Mouse (Mus musculus): Measurements from ENCODE around the gene Pcif1. TPM values are rescaled to one million over a fixed set of nuclear protein-coding genes. Genes with fewer than 3 reads are reported as not detected.

Pcif1 gene
- polyA plus RNA-seq, 1 experiment from 2014 or later: 75.3 TPM

DNA sequence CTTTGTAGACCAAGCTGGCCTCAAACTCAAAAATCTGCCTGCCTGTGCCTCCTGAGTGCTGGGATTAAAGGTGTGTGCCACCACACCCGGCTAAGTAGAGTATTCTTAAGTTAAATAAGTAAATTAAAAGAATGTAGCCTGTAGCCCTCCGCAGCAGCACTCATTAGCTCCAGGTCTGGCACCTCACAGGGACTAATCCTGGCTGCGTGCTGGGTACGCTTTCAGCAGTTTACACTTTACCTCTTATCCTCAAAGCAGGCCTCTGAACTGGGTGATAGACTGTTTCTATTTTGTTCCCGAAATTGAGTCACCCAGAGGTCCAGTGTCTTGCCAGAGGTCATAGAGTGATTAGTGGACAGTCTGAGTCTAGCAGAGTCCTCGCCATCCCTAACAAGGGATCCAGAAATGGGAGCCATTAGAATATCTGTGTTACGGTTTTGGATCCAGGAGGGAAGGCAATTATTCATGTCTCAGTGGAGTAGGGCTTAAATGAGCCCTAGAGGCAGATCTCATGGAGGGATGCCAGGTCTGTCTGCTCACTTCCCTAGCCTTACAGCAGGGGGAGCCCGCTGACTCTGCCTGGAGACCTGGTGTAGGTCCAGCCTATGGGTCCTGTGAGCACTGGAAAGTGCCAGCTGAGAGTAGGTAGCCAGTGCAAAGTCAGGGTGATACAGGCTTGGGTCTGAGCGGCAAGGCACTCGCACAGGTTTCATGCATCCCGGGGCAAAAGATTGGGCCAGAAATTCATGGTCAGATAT, 45.2 kb downstream of the Pcif1 start:
- H3K9ac ChIP-seq (ENCODE audit: low read length): no peak overlapping the region
- no peaks in the 10 kb centered on the region for H3K9me3 ChIP-seq (ENCODE audit: control insufficient read depth, low read length)
- H3K4me1 ChIP-seq (replicated peaks; ENCODE audit: control insufficient read depth, insufficient read depth, low read length): no peaks in the 10 kb centered on the region
- H3K27me3 ChIP-seq (ENCODE audit: control insufficient read depth, insufficient read depth, low read depth, low read length): no peaks in the 10 kb centered on the region
- H3K4me2 ChIP-seq (ENCODE audit: low read depth, low read length): no peak overlapping the region
- no peak overlapping the region for H3K27ac ChIP-seq (ENCODE audit: low read length)
- ATAC-seq (ENCODE audit: low read depth): peak; percentile 71
- H3K4me3 ChIP-seq (ENCODE audit: low read length): no peak overlapping the region
- H3K36me3 ChIP-seq (ENCODE audit: control insufficient read depth, insufficient read depth, low read length): 0 out of 2 replicates have a peak, but pooled peaks cover 2% of the 10 kb centered on the region
- WGBS: 29% methylated on average over 11 of the region's 11 CpGs

DNA sequence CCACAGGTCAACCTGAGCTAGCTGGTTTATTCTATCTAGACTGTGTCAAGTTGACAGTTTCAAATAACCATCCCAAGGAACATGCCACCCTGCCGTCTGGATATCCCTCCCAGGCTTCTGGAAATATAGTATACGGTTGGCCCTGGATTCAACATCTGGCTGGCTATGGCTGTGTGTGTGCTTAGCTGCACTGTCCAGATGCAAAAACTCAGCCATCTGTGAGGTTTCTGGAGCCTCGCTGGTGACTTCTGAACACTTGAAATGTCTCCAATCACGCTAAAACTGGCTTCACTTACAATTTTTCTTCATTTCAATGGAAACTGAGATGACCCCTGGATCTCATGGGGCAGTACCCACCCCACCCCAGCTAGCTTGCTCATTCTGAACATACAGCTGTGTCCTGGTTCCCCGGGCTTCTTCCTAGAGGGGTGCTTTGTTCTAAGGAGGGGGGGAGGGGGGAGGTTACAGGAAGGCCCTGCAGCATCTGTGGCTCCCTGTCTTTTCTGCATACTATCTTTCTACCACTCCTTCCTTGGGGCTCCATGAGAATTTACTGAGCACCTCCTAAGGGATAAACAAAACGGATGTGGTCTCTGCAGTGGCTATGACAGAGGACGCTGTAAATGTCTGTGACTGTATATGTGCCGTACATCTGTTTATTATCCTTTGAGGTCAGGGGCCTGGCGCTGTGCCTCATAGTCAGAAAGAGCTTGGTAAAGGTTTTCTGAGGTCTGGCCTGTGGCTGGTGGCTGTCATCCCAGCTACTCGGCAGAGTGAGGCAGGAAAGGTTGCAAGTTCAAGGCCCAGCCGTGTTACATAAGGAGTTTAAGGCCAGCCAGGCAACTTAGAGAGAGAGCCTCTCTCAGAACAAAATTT, 51.8 kb downstream of the Pcif1 start:
- peak; percentile 39 for ATAC-seq (ENCODE audit: low read depth)
- peaks cover 5% of the 10 kb centered on the region; the same call in 1 of the 2 replicates for H3K4me1 ChIP-seq (replicated peaks; ENCODE audit: control insufficient read depth, insufficient read depth, low read length)
- no peak overlapping the region for H3K27ac ChIP-seq (ENCODE audit: low read length)
- no peak overlapping the region for H3K4me3 ChIP-seq (ENCODE audit: low read length)
- no peaks in the 10 kb centered on the region for H3K36me3 ChIP-seq (ENCODE audit: control insufficient read depth, insufficient read depth, low read length)
- no peaks in the 10 kb centered on the region for H3K9me3 ChIP-seq (ENCODE audit: control insufficient read depth, low read length)
- peaks cover 11% of the 10 kb centered on the region; the same call in 1 of the 2 replicates for H3K27me3 ChIP-seq (ENCODE audit: control insufficient read depth, insufficient read depth, low read depth, low read length)
- no peak overlapping the region for H3K9ac ChIP-seq (ENCODE audit: low read length)
- H3K4me2 ChIP-seq (ENCODE audit: low read depth, low read length): no peak overlapping the region
- 35% methylated on average over 11 of the region's 11 CpGs for WGBS

DNA sequence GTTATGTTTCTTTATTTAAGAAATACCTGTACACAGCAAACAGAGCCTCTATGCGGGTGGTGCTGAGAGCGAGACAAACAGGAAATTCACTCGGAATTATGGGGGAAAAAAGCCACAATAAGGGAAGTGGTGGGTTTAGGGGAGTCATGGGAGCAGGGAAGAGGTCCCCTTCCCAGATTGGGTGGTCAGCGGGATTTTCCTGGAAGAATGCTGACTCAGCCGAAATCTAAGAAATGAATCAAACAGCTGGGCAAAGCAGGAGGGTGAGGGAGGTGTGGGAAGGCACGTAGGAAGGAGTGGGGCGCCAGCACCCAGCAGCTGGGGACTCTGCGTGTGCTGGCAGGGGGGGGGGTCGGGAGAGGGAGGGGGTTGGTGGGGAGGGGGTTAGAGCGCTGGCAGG, 54.4 kb downstream of the Pcif1 start:
- no peak for ATAC-seq (ENCODE audit: low read depth)
- H3K9me3 ChIP-seq (ENCODE audit: control insufficient read depth, low read length): no peaks in the 10 kb centered on the region
- H3K9ac ChIP-seq (ENCODE audit: low read length): no peak overlapping the region
- 29% methylated on average over 8 of the region's 10 CpGs for WGBS
- no peak overlapping the region for H3K4me2 ChIP-seq (ENCODE audit: low read depth, low read length)
- peaks cover 21% of the 10 kb centered on the region for H3K27me3 ChIP-seq (ENCODE audit: control insufficient read depth, insufficient read depth, low read depth, low read length)
- no peaks in the 10 kb centered on the region for H3K36me3 ChIP-seq (ENCODE audit: control insufficient read depth, insufficient read depth, low read length)
- no peak overlapping the region for H3K27ac ChIP-seq (ENCODE audit: low read length)
- no peak overlapping the region for H3K4me3 ChIP-seq (ENCODE audit: low read length)
- H3K4me1 ChIP-seq (replicated peaks; ENCODE audit: control insufficient read depth, insufficient read depth, low read length): peaks cover 7% of the 10 kb centered on the region

DNA sequence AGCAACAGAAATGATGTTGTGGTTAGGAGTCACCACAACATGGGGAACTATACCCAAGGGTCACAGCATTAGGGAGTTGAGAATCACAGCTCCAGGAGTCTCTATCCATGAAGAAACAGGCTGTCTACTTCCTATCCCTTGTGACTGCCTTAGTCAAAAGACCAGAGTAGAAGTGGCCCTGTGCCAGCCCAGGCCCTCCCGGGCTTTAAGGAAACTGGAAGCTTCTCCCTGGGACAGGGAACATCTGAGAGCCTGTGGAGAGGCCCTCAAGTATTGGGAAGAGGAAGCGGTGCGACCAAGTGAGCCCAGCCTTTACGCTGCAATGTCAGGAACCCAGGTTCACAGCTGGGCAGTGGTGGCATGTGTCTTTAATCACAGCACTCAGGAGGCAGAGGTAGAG, 56.9 kb downstream of the Pcif1 start:
- H3K27me3 ChIP-seq (ENCODE audit: control insufficient read depth, insufficient read depth, low read depth, low read length): peaks cover 35% of the 10 kb centered on the region
- peaks cover 13% of the 10 kb centered on the region for H3K4me1 ChIP-seq (replicated peaks; ENCODE audit: control insufficient read depth, insufficient read depth, low read length)
- no peak overlapping the region for H3K4me3 ChIP-seq (ENCODE audit: low read length)
- H3K4me2 ChIP-seq (ENCODE audit: low read depth, low read length): no peak overlapping the region
- no peak for ATAC-seq (ENCODE audit: low read depth)
- 53% methylated on average over 4 of the region's 4 CpGs for WGBS
- no peaks in the 10 kb centered on the region for H3K9me3 ChIP-seq (ENCODE audit: control insufficient read depth, low read length)
- H3K36me3 ChIP-seq (ENCODE audit: control insufficient read depth, insufficient read depth, low read length): no peaks in the 10 kb centered on the region
- H3K9ac ChIP-seq (ENCODE audit: low read length): no peak overlapping the region
- no peak overlapping the region for H3K27ac ChIP-seq (ENCODE audit: low read length)

DNA sequence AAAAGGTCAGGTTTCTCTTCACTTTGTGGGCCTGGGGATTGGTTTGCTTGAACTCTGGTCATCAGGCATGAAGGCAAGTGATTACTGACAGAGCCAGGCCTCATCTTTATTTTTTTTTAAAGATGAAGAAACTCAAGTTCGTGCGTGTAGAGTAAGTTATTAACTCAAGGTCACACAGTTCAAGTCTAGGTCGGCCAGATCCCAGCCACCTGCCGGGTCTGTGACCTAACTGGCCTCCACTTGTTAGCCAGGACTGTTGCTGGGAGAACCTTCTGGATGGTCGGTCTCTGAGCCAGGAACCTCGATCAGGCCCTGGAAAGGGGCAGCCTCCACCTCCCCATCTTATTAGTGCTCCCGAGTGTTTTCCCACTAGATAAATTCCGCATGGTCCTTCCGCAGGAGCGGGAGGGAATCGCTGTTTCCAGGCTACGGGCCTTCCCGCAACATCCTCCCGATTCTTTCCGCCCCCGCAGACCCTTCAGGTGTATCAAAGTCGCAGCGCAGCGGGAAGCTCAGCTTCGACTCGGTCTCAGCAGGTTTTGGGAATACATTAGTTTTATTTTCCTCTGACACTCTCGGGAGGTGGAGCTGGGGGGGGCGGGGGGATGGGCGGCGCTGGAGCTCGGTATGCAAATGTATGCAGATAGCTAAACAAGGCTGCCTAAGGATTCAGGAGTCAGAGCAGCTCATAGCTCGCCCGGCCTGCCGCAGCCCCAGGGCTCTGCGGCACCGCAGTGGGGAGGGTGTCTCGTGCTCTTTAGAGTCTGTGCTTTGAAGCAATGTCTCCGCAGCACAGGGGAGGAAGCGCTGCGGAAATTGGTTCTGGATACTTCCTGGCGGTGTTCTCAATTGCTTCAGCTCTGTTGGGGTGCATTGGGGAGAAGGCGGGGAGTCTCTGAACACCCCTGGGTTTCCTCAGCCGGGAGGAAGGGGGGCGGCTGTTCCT, 59.3 kb downstream of the Pcif1 start:
- H3K9me3 ChIP-seq (ENCODE audit: control insufficient read depth, low read length): no peaks in the 10 kb centered on the region
- no peak overlapping the region for H3K27ac ChIP-seq (ENCODE audit: low read length)
- peak overlapping the region; percentile 59 for H3K4me2 ChIP-seq (ENCODE audit: low read depth, low read length)
- H3K4me1 ChIP-seq (replicated peaks; ENCODE audit: control insufficient read depth, insufficient read depth, low read length): peaks cover 8% of the 10 kb centered on the region
- no peaks in the 10 kb centered on the region for H3K36me3 ChIP-seq (ENCODE audit: control insufficient read depth, insufficient read depth, low read length)
- WGBS: 3% methylated on average over 39 of the region's 39 CpGs
- H3K27me3 ChIP-seq (ENCODE audit: control insufficient read depth, insufficient read depth, low read depth, low read length): peaks cover 35% of the 10 kb centered on the region
- peak overlapping the region; percentile 37 for H3K4me3 ChIP-seq (ENCODE audit: low read length)
- peak; percentile 72; the same call in 1 of the 2 replicates for ATAC-seq (ENCODE audit: low read depth)
- peak overlapping the region; percentile 9; the same call in 1 of the 2 replicates for H3K9ac ChIP-seq (ENCODE audit: low read length)

DNA sequence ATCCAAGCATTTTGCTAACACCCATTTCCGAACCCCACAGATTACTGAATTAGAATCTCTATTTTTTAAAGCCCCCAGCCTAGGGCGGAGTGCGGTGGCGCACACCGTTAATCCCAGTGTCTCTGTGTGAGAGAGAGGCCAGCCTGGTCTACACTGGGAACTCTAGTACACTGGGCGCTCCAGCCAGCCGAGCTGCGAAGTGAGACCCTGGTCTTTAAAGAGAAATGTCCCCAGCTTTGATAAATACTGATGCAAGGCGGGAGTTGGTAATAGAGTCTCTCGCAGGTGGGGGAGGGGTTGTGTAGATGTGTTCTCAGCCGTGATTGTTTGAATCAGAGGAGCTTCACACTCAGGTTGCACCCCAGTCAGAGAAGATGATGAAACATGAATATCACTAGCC, 60.0 kb downstream of the Pcif1 start:
- WGBS: 5% methylated on average over 11 of the region's 11 CpGs
- Histone ChIP-seq H3K4me1 (replicated peaks; ENCODE audit: control insufficient read depth, insufficient read depth, low read length) (peaks cover 8% of the 10 kb centered on the region), H3K9ac (ENCODE audit: low read length) (0 out of 2 replicates have a peak overlapping the region, but pooled peaks have one; percentile 9), H3K36me3 (ENCODE audit: control insufficient read depth, insufficient read depth, low read length) (no peaks in the 10 kb centered on the region), H3K9me3 (ENCODE audit: control insufficient read depth, low read length) (no peaks in the 10 kb centered on the region), H3K4me3 (ENCODE audit: low read length) (peak overlapping the region; percentile 37), H3K4me2 (ENCODE audit: low read depth, low read length) (peak overlapping the region; percentile 59), H3K27ac (ENCODE audit: low read length) (no peak overlapping the region), H3K27me3 (ENCODE audit: control insufficient read depth, insufficient read depth, low read depth, low read length) (peaks cover 35% of the 10 kb centered on the region)
- no peak for ATAC-seq (ENCODE audit: low read depth)

DNA sequence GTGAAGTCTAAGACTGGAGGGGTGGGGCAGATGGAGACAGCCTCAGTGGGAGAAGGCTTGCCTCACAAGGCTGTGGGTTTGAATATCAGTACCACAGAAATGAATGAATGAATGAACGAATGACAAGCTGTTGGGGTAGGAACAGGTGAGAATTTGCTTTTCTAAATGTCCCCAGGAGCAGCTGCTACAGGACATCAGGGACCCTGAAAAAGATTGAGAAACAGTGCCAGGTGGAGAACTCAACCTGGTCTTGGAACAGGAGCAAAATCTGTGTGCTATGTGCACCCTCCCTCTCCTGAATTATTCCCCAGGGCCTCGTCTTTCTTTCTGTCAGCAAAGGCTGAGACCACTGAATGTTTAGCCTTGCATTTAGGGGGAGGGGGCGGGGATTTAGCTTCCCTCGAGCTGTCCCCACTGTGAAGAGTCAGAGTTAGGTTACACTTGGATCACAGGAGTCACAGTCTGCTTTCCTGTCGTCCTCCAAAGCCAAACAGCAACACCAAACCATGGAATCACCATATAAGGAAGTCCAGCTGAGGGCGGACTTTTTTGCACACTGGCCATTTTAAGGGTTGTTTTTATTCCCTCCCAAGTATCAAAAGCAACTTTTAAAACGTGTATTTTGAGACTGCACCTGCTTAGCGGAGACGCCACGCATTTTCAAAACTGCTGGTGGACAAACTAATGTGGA, 61.2 kb downstream of the Pcif1 start, which contains the start of gene Mmp9:
Gene Mmp9 (plus strand): TSS at position 641 of the 691 bp plus-strand sequence.
- H3K36me3 ChIP-seq (ENCODE audit: control insufficient read depth, insufficient read depth, low read length): no peaks in the 10 kb centered on the region
- no peak within 1 kb of the TSS for H3K27ac ChIP-seq (ENCODE audit: low read length)
- H3K9ac ChIP-seq (ENCODE audit: low read length): no peak within 1 kb of the TSS
- peaks cover 8% of the 10 kb centered on the region for H3K4me1 ChIP-seq (replicated peaks; ENCODE audit: control insufficient read depth, insufficient read depth, low read length)
- H3K27me3 ChIP-seq (ENCODE audit: control insufficient read depth, insufficient read depth, low read depth, low read length): peaks cover 29% of the 10 kb centered on the region
- H3K9me3 ChIP-seq (ENCODE audit: control insufficient read depth, low read length): no peaks in the 10 kb centered on the region
- no peak for ATAC-seq (ENCODE audit: low read depth)
- H3K4me3 ChIP-seq (ENCODE audit: low read length): no peak within 1 kb of the TSS
- WGBS: 24% methylated on average over 10 of the region's 10 CpGs
- H3K4me2 ChIP-seq (ENCODE audit: low read depth, low read length): no peak within 1 kb of the TSS

DNA sequence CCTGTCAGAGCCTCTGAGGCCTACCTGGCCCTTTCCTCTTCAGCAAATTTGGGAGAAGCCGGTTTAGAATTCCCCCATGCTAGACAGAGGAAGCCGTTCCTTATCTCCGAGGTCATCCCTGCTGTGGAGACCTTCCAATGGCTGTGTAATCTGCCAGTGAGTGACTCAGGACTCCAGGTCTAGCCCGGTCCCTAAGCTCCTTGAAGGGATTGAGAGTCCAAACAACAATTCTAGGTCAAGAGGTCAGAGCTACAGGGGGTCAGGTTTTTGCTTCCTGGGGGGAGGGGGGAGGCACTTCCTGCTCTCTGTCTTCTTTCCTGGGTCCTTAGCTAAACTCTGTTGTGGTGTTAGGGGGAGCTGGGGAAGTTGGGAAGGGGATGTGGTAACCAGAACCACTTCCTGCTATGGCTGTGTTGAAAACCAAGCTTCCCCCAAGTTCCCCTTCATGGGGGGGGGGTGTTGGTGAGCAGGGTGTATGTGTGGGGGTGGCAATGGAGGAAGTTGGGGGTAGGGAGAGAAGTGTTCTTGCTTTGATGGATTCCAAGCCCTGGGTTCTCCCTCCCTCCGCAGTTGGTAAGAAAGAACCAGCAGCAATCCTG, 63.7 kb downstream of the Pcif1 start:
- Histone ChIP-seq H3K27me3 (ENCODE audit: control insufficient read depth, insufficient read depth, low read depth, low read length) (peaks cover 29% of the 10 kb centered on the region), H3K4me2 (ENCODE audit: low read depth, low read length) (no peak overlapping the region), H3K27ac (ENCODE audit: low read length) (no peak overlapping the region), H3K4me1 (replicated peaks; ENCODE audit: control insufficient read depth, insufficient read depth, low read length) (peaks cover 8% of the 10 kb centered on the region), H3K36me3 (ENCODE audit: control insufficient read depth, insufficient read depth, low read length) (no peaks in the 10 kb centered on the region), H3K9ac (ENCODE audit: low read length) (no peak overlapping the region), H3K4me3 (ENCODE audit: low read length) (no peak overlapping the region), H3K9me3 (ENCODE audit: control insufficient read depth, low read length) (no peaks in the 10 kb centered on the region)
- no peak for ATAC-seq (ENCODE audit: low read depth)
- WGBS: 11% methylated on average over 5 of the region's 5 CpGs

Data from lung, embryonic 16.5 days (tissue).